Mouse (Mus musculus): ENCODE results near the gene Enpp4.

The Enpp4 gene

GRCm38 (mm10) chr17:44105287-44106138 is at the start of gene Enpp4:
Enpp4 (minus strand) TSS chr17:44105809.
- peak; percentile 84 for DNase-seq (ENCODE audit: low spot score)

GRCm38 (mm10) chr17:44155204-44155603 is 49.6 kb upstream of the Enpp4 start:
- no peak for DNase-seq (ENCODE audit: low spot score)

- no peak for DNase-seq (ENCODE audit: low spot score)
Measured at GRCm38 (mm10) chr17:44153871-44154270, 48.3 kb upstream of the Enpp4 start.

- no peak for DNase-seq (ENCODE audit: low spot score)
Measured at GRCm38 (mm10) chr17:44151889-44152288, 46.3 kb upstream of the Enpp4 start.

- no peak for DNase-seq (ENCODE audit: low spot score)
Measured at GRCm38 (mm10) chr17:44151130-44151529, 45.5 kb upstream of the Enpp4 start.

GRCm38 (mm10) chr17:44148109-44148846 is 42.7 kb upstream of the Enpp4 start:
- no peak for DNase-seq (ENCODE audit: low spot score)

GRCm38 (mm10) chr17:44145806-44146205 is 40.2 kb upstream of the Enpp4 start:
- no peak for DNase-seq (ENCODE audit: low spot score)

GRCm38 (mm10) chr17:44136863-44137640 is 31.4 kb upstream of the Enpp4 start:
- DNase-seq (ENCODE audit: low spot score): no peak

GRCm38 (mm10) chr17:44136018-44136417 is 30.4 kb upstream of the Enpp4 start:
- DNase-seq (ENCODE audit: low spot score): no peak

GRCm38 (mm10) chr17:44134545-44134944 is 28.9 kb upstream of the Enpp4 start:
- no peak for DNase-seq (ENCODE audit: low spot score)

GRCm38 (mm10) chr17:44134106-44134505 is 28.5 kb upstream of the Enpp4 start:
- no peak for DNase-seq (ENCODE audit: low spot score)

- peak; percentile 43 for DNase-seq (ENCODE audit: low spot score)
Measured at GRCm38 (mm10) chr17:44130429-44130828, 24.8 kb upstream of the Enpp4 start.

GRCm38 (mm10) chr17:44129092-44129750 is 23.6 kb upstream of the Enpp4 start:
- no peak for DNase-seq (ENCODE audit: low spot score)

- no peak for DNase-seq (ENCODE audit: low spot score)
Measured at GRCm38 (mm10) chr17:44121366-44122100, 15.9 kb upstream of the Enpp4 start.

GRCm38 (mm10) chr17:44118231-44118630 is 12.6 kb upstream of the Enpp4 start:
- no peak for DNase-seq (ENCODE audit: low spot score)

- DNase-seq (ENCODE audit: low spot score): no peak
Measured at GRCm38 (mm10) chr17:44117721-44118120, 12.1 kb upstream of the Enpp4 start.

GRCm38 (mm10) chr17:44116584-44116983 is 11.0 kb upstream of the Enpp4 start:
- DNase-seq (ENCODE audit: low spot score): no peak

- no peak for DNase-seq (ENCODE audit: low spot score)
Measured at GRCm38 (mm10) chr17:44108331-44108730, 2.7 kb upstream of the Enpp4 start.

GRCm38 (mm10) chr17:44101961-44102360 is 3.6 kb downstream of the Enpp4 start:
- no peak for DNase-seq (ENCODE audit: low spot score)

- DNase-seq (ENCODE audit: low spot score): no peak
Measured at GRCm38 (mm10) chr17:44100906-44101305, 4.7 kb downstream of the Enpp4 start.

GRCm38 (mm10) chr17:44100486-44100885 is 5.1 kb downstream of the Enpp4 start:
- DNase-seq (ENCODE audit: low spot score): no peak

Measured in ovary, postnatal 10 days (tissue).